Mouse (Mus musculus) liver, adult 2 months (tissue): ENCODE measurements around the gene Col4a1.

ENCODE experiments used
- CTCF ChIP-seq: fragments of 200-500 bp; IDR thresholded peaks from 2 replicates; pipeline ENCODE4 v1.5.1; 2011; ENCODE audit warnings: low read depth, low read length, control low read depth
- POLR2A ChIP-seq: fragments of 200-500 bp; IDR thresholded peaks from 2 replicates; pipeline ENCODE4 v1.6.1; 2011; ENCODE audit warnings: low read length, control low read depth; ENCODE audit not compliant: insufficient read depth; ENCODE audit errors: extremely low read depth

DNA sequence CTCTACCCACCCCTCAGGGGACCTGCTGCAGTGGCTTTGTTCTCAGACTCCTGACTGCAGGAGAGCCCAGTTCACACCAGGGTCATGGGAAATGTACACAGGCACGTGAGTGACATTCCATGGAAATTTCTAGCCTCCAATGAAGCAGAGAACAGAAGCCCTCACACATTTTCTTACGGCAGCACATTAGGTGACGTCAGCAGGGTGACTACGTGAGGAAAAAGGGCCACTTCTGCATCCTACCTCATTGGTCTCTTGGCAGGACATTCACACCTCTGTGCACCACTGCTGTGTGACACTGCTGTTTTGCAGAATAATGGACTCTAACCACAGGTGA lies 130.5 kb downstream of the Col4a1 start:
- no peak for TF ChIP-seq CTCF
- no peak for TF ChIP-seq POLR2A
